Mouse (Mus musculus) T-helper 1 cell (primary cell): ENCODE measurements at regions not wholly inside any gene's neighbourhood (a gene's known extent, or its start where the extent isn't known, plus 50 kb on each side); places are given as distances from the start of the nearest gene placed in this dataset.

ENCODE experiments used
- in situ Hi-C: fragments of 300-600 bp; cut with MboI, MseI; formaldehyde crosslinking; loops from one replicate; pipeline ENCODE4 v1.15.1; 2025; ENCODE audit warnings: high pct_unique_total_duplicates

- in situ Hi-C loops: no loop called here
These were observed 374.2 kb downstream of the Gpd2 start for GRCm38 (mm10) chr2:57611599-57611998.

- in situ Hi-C loops: no loop called here
These were observed 375.8 kb downstream of the Gpd2 start for GRCm38 (mm10) chr2:57613243-57613642.

- in situ Hi-C loops: no loop called here
These were observed 377.2 kb downstream of the Gpd2 start for GRCm38 (mm10) chr2:57614587-57614991.

- in situ Hi-C loops: no loop called here
These were observed 379.2 kb downstream of the Gpd2 start for GRCm38 (mm10) chr2:57616525-57617225.

GRCm38 (mm10) chr2:57617258-57617657 is 379.8 kb downstream of the Gpd2 start:
- in situ Hi-C loops: no loop called here

- in situ Hi-C loops: no loop called here
These were observed 353.6 kb upstream of the Galnt5 start for GRCm38 (mm10) chr2:57644117-57644516.

- in situ Hi-C loops: no loop called here
These were observed 353.1 kb upstream of the Galnt5 start for GRCm38 (mm10) chr2:57644541-57644940.

- in situ Hi-C loops: no loop called here
These were observed 348.7 kb upstream of the Galnt5 start for GRCm38 (mm10) chr2:57649002-57649401.

- in situ Hi-C loops: no loop called here
These were observed 340.3 kb upstream of the Galnt5 start for GRCm38 (mm10) chr2:57657409-57657808.

- in situ Hi-C loops: loop anchor here (10.0 kb wide), 1 partner anchor 857 kb away; no protein-coding TSS in a partner anchor
These were observed 335.8 kb upstream of the Galnt5 start for GRCm38 (mm10) chr2:57661838-57662237.

GRCm38 (mm10) chr2:57672007-57672643 is 325.6 kb upstream of the Galnt5 start:
- in situ Hi-C loops: no loop called here

- in situ Hi-C loops: no loop called here
These were observed 307.8 kb upstream of the Galnt5 start for GRCm38 (mm10) chr2:57689877-57690276.

- in situ Hi-C loops: no loop called here
These were observed 300.5 kb upstream of the Galnt5 start for GRCm38 (mm10) chr2:57696992-57697772.

- in situ Hi-C loops: no loop called here
These were observed 299.0 kb upstream of the Galnt5 start for GRCm38 (mm10) chr2:57698659-57699061.

GRCm38 (mm10) chr2:57699226-57699625 is 298.5 kb upstream of the Galnt5 start:
- in situ Hi-C loops: no loop called here

GRCm38 (mm10) chr2:57716754-57717510 is 280.8 kb upstream of the Galnt5 start:
- in situ Hi-C loops: no loop called here
